ENCODE assay signal across 16 mouse cellular contexts in the genomic region with DNA sequence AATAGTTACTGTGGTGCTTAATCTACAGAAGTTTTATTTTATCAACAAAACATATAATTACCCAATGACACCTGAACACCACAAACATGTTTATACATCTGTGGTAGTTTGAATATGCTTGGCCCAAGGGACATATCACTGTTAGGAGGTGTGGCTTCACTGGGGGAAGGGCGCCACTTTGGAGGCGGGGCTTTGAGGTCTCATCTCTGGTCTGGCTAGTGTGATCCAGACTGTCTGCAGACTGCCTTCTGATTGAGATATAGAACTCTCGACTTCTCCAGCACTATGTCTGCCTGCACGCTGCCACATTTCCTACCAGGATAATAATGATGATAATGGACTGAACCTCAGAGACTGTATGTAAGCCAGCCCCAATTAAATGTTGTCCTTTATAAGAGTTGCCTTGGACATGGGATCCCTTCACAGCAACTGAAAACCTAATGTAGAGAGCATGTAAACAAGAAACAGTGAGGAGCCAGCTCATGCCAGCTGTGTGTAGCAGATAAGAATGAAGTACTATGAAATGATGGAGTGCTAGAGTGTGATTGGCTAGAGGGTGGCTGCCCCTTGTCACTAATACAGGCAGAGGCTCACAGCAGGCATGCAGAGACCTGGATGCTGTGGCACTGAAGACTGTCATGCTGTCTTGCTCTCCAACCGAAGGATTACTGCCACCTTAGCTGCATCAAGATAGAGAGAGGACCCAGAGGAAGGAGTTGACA. TPM values are rescaled to one million over a fixed set of nuclear protein-coding genes. Genes with fewer than 3 reads are reported as not detected.
DNase-seq lines count a peak whose midpoint lies in the region; ATAC-seq and TF ChIP-seq lines count a peak whose summit lies in the region.
"Had no signal": no experiment of that assay in that cellular context is flagged by ENCODE, and none has a peak within 500 bp of the region (broad histone marks: within the 10 kb centered on the region; RNA-seq: fewer than 3 reads in every experiment).

No protein-coding gene starts in this region.

- DNase-seq in midbrain, postnatal 0 days (ENCODE audit: low spot score), result no peak
- no peak for DNase-seq in midbrain, embryonic 14.5 days
- no peak for DNase-seq in adrenal gland, postnatal 10 days
- DNase-seq in gastrocnemius, postnatal 36 days, result no peak
- DNase-seq: cerebellum, adult 2 months; heart, postnatal 36 days had no signal

- peak overlapping the region; percentile 43; the same call in 1 of the 2 replicates for H3K4me2 ChIP-seq in midbrain, postnatal 0 days (ENCODE audit: low read depth, low read length, poor library complexity, severe bottlenecking)
- H3K4me2 ChIP-seq in midbrain, embryonic 14.5 days (ENCODE audit: low read length), result no peak overlapping the region
- peak overlapping the region; percentile 50 for H3K4me2 ChIP-seq in liver, embryonic 12.5 days
- H3K4me2 ChIP-seq in liver, embryonic 16.5 days (ENCODE audit: low read depth, low read length), result no peak overlapping the region

- H3K9ac ChIP-seq in midbrain, postnatal 0 days (replicated peaks; ENCODE audit: low read length, poor library complexity, severe bottlenecking), result no peak overlapping the region
- H3K9ac ChIP-seq in midbrain, embryonic 14.5 days (replicated peaks; ENCODE audit: low read length), result no peak overlapping the region
- no peak overlapping the region for H3K9ac ChIP-seq in liver, embryonic 12.5 days
- H3K9ac ChIP-seq in liver, embryonic 16.5 days (ENCODE audit: low read depth, low read length), result no peak overlapping the region
- H3K9ac ChIP-seq: embryonic facial prominence, embryonic 15.5 days; forebrain, embryonic 15.5 days; hindbrain, embryonic 15.5 days had no signal

- H3K4me1 ChIP-seq in midbrain, postnatal 0 days (ENCODE audit: insufficient read depth, low read length), result no peaks in the 10 kb centered on the region
- H3K4me1 ChIP-seq in midbrain, embryonic 14.5 days (ENCODE audit: control insufficient read depth, insufficient read depth, low read length), result no peaks in the 10 kb centered on the region
- peaks cover 16% of the 10 kb centered on the region for H3K4me1 ChIP-seq in liver, embryonic 12.5 days
- no peaks in the 10 kb centered on the region for H3K4me1 ChIP-seq in liver, embryonic 16.5 days (ENCODE audit: control insufficient read depth, low read depth, low read length)
- H3K4me1 ChIP-seq: embryonic facial prominence, embryonic 15.5 days had no signal

- H3K27ac ChIP-seq in midbrain, postnatal 0 days (ENCODE audit: low read depth, low read length), result no peak overlapping the region
- H3K27ac ChIP-seq in midbrain, embryonic 14.5 days (replicated peaks; ENCODE audit: low read depth, low read length), result no peak overlapping the region
- H3K27ac ChIP-seq in liver, embryonic 12.5 days, result peak overlapping the region; percentile 61
- H3K27ac ChIP-seq in liver, embryonic 16.5 days (ENCODE audit: low read length), result peak overlapping the region; percentile 19; the same call in 1 of the 2 replicates
- H3K27ac ChIP-seq: embryonic facial prominence, embryonic 15.5 days; forebrain, embryonic 15.5 days; heart, embryonic 13.5 days; hindbrain, embryonic 15.5 days had no signal

- H3K9me3 ChIP-seq in midbrain, postnatal 0 days (ENCODE audit: low read length), result no peaks in the 10 kb centered on the region
- no peaks in the 10 kb centered on the region for H3K9me3 ChIP-seq in midbrain, embryonic 14.5 days (ENCODE audit: control insufficient read depth, low read length)
- H3K9me3 ChIP-seq in liver, embryonic 12.5 days (replicated peaks), result no peaks in the 10 kb centered on the region
- no peaks in the 10 kb centered on the region for H3K9me3 ChIP-seq in liver, embryonic 16.5 days (replicated peaks; ENCODE audit: control insufficient read depth, low read length)
- H3K9me3 ChIP-seq: embryonic facial prominence, embryonic 15.5 days; forebrain, embryonic 15.5 days; heart, embryonic 13.5 days; hindbrain, embryonic 15.5 days had no signal

- H3K36me3 ChIP-seq in midbrain, postnatal 0 days (ENCODE audit: insufficient read depth, low read length), result no peaks in the 10 kb centered on the region
- H3K36me3 ChIP-seq in midbrain, embryonic 14.5 days (ENCODE audit: control insufficient read depth, insufficient read depth, low read length), result no peaks in the 10 kb centered on the region
- H3K36me3 ChIP-seq in liver, embryonic 12.5 days, result no peaks in the 10 kb centered on the region
- H3K36me3 ChIP-seq in liver, embryonic 16.5 days (ENCODE audit: control insufficient read depth, insufficient read depth), result no peaks in the 10 kb centered on the region
- H3K36me3 ChIP-seq: embryonic facial prominence, embryonic 15.5 days; forebrain, embryonic 15.5 days; heart, embryonic 13.5 days; hindbrain, embryonic 15.5 days had no signal

- intact Hi-C loops in gastrocnemius, postnatal 36 days (cut with DNase I), result no loop called here

- ATAC-seq in midbrain, postnatal 0 days (ENCODE audit: low FRiP score), result no peak
- no peak for ATAC-seq in midbrain, embryonic 14.5 days (ENCODE audit: low FRiP score, low TSS enrichment)
- peak; percentile 92 for ATAC-seq in liver, embryonic 12.5 days
- peak; percentile 87 for ATAC-seq in liver, embryonic 16.5 days (ENCODE audit: low read depth)
- ATAC-seq in CD4-positive, CD25-positive, alpha-beta regulatory T cell, adult 4 months, result no peak
- ATAC-seq: activated CD4-positive, CD25-positive, alpha-beta regulatory T cell, adult 4 months; forebrain, embryonic 15.5 days; Patski had no signal

- 66% methylated on average over 5 of the region's 5 CpGs for WGBS in midbrain, postnatal 0 days
- 63% methylated on average over 5 of the region's 5 CpGs for WGBS in midbrain, embryonic 14.5 days
- 26% methylated on average over 5 of the region's 5 CpGs for whole genome bisulfite sequencing in liver, embryonic 12.5 days (ENCODE audit: insufficient replicate concordance)
- WGBS in liver, embryonic 16.5 days (ENCODE audit: insufficient replicate concordance), result 35% methylated on average over 5 of the region's 5 CpGs

- no peak for TF ChIP-seq CTCF in midbrain, postnatal 0 days (IDR thresholded peaks at IDR 0.05)

- H3K27me3 ChIP-seq in midbrain, postnatal 0 days (ENCODE audit: insufficient read depth, low read length), result no peaks in the 10 kb centered on the region
- peaks cover 10% of the 10 kb centered on the region; the same call in 1 of the 2 replicates for H3K27me3 ChIP-seq in midbrain, embryonic 14.5 days (ENCODE audit: control insufficient read depth, insufficient read depth, low read length)
- no peaks in the 10 kb centered on the region for H3K27me3 ChIP-seq in liver, embryonic 12.5 days (replicated peaks)
- no peaks in the 10 kb centered on the region for H3K27me3 ChIP-seq in liver, embryonic 16.5 days (ENCODE audit: control insufficient read depth, insufficient read depth, low read depth, low read length)
- H3K27me3 ChIP-seq: embryonic facial prominence, embryonic 15.5 days; forebrain, embryonic 15.5 days; heart, embryonic 13.5 days; hindbrain, embryonic 15.5 days; Patski had no signal

- H3K4me3 ChIP-seq in midbrain, postnatal 0 days (ENCODE audit: low read depth, low read length), result no peak overlapping the region
- no peak overlapping the region for H3K4me3 ChIP-seq in midbrain, embryonic 14.5 days (replicated peaks; ENCODE audit: low read depth, low read length)
- H3K4me3 ChIP-seq in liver, embryonic 12.5 days, result peak overlapping the region; percentile 26
- H3K4me3 ChIP-seq in liver, embryonic 16.5 days (ENCODE audit: low read depth, low read length), result peak overlapping the region; percentile 13; the same call in 1 of the 2 replicates
- H3K4me3 ChIP-seq: forebrain, embryonic 15.5 days had no signal

RNA-seq across cellular contexts. Expression of a gene that starts 31.4 kb away (rescaled TPM):
- 0.71 and 2.2 TPM in 2 replicates for total RNA-seq in midbrain, postnatal 0 days (2014; rRNA removed)
- polyA plus RNA-seq in midbrain, postnatal 0 days (2015; fragmentation: Nextera tagmentation; extraction: Ambion mirVana), result 0.23 and 0.39 TPM in 2 replicates
- 0.49 and 1.5 TPM in 2 replicates for polyA plus RNA-seq in midbrain, embryonic 14.5 days (2014; fragmentation: Nextera tagmentation; extraction: Ambion mirVana)
- 0.32 and 0.33 TPM in 2 replicates for polyA plus RNA-seq in liver, embryonic 12.5 days (2016; fragmentation: Nextera tagmentation; extraction: Ambion mirVana)
- polyA plus RNA-seq in liver, embryonic 16.5 days (2015; fragmentation: Nextera tagmentation; extraction: Ambion mirVana), result not detected in 2 replicates
- total RNA-seq in adrenal gland, postnatal 10 days (2021), result under 1 TPM in 1 of 2 experiments, not detected in 1; 0.15 TPM
- not detected for polyA plus RNA-seq in CD4-positive, CD25-positive, alpha-beta regulatory T cell, adult 4 months (2017; shearing (Covaris generic))
- total RNA-seq in gastrocnemius, postnatal 36 days (2021), result not detected
- total RNA-seq: CH12.LX had no signal
- polyA plus RNA-seq: activated CD4-positive, CD25-positive, alpha-beta regulatory T cell, adult 4 months; Patski had no signal

Comparison
In these comparisons a context has a peak if more than half of its experiments do, and no peak if none do; other contexts are left out.
1. H3K4me2 ChIP-seq: peak in midbrain, postnatal 0 days (single experiment) and liver, embryonic 12.5 days (single experiment); none in midbrain, embryonic 14.5 days (single experiment) and liver, embryonic 16.5 days (single experiment).
2. ATAC-seq: peak in liver, embryonic 12.5 days (single experiment) and liver, embryonic 16.5 days (single experiment); none in midbrain, postnatal 0 days (single experiment), midbrain, embryonic 14.5 days (single experiment) and CD4-positive, CD25-positive, alpha-beta regulatory T cell, adult 4 months (single experiment).
3. H3K27ac ChIP-seq: peak in liver, embryonic 12.5 days (single experiment) and liver, embryonic 16.5 days (single experiment); none in midbrain, postnatal 0 days (single experiment) and midbrain, embryonic 14.5 days (single experiment).
4. H3K4me3 ChIP-seq: peak in liver, embryonic 12.5 days (single experiment) and liver, embryonic 16.5 days (single experiment); none in midbrain, postnatal 0 days (single experiment) and midbrain, embryonic 14.5 days (single experiment).